Comparison of ENCODE assay signal across 8 mouse cellular contexts in genomic region chr10:128344568-128345275, GRCm38 (mm10). TPM values are rescaled to one million over a fixed set of nuclear protein-coding genes. Genes with fewer than 3 reads are reported as not detected.
A peak's percentile ranks its signal among the peaks of the same experiment; 100 is the strongest.
DNase-seq lines count a peak whose midpoint lies in the region; TF ChIP-seq lines count a peak whose summit lies in the region.

No protein-coding gene starts in this region.

- H3K36me3 ChIP-seq in testis, adult 2 months (ENCODE audit: control insufficient read depth, insufficient read depth, low read length), result no peaks in the 10 kb centered on the region
- H3K36me3 ChIP-seq in liver, adult 2 months (ENCODE audit: control insufficient read depth, insufficient read depth, low read length), result peaks cover 3% of the 10 kb centered on the region; the same call in 1 of the 2 replicates
- H3K36me3 ChIP-seq in thymus, adult 2 months (ENCODE audit: control insufficient read depth, insufficient read depth, low read length), result no peaks in the 10 kb centered on the region

- TF ChIP-seq CTCF in testis, adult 2 months (IDR thresholded peaks at IDR 0.05; ENCODE audit: control insufficient read depth, insufficient read depth, insufficient replicate concordance, low read depth, low read length), result no peak
- no peak for TF ChIP-seq CTCF in liver, adult 2 months (IDR thresholded peaks at IDR 0.05; ENCODE audit: low read depth, low read length)
- no peak for TF ChIP-seq CTCF in thymus, adult 2 months (IDR thresholded peaks at IDR 0.05; ENCODE audit: borderline replicate concordance, control insufficient read depth, extremely low read depth, insufficient read depth, low read length, poor library complexity)

- no peak for TF ChIP-seq POLR2A in testis, adult 2 months (IDR thresholded peaks at IDR 0.05; ENCODE audit: control insufficient read depth, low read depth, low read length)
- TF ChIP-seq POLR2A in liver, adult 2 months (IDR thresholded peaks at IDR 0.05; ENCODE audit: extremely low read depth, insufficient read depth, low read length), result no peak
- no peak for TF ChIP-seq POLR2A in thymus, adult 2 months (IDR thresholded peaks at IDR 0.05; ENCODE audit: control insufficient read depth, extremely low read depth, insufficient read depth, low read length, poor library complexity)

- H3K27me3 ChIP-seq in testis, adult 2 months (ENCODE audit: control insufficient read depth, insufficient read depth, low read length), result no peaks in the 10 kb centered on the region
- no peaks in the 10 kb centered on the region for H3K27me3 ChIP-seq in liver, adult 2 months (ENCODE audit: control insufficient read depth, insufficient read depth, low read length)
- no peaks in the 10 kb centered on the region for H3K27me3 ChIP-seq in thymus, adult 2 months (ENCODE audit: control insufficient read depth, insufficient read depth, low read length)

- H3K4me1 ChIP-seq in testis, adult 2 months (ENCODE audit: control insufficient read depth, insufficient read depth, low read length), result no peaks in the 10 kb centered on the region; the same call in 1 of the 2 replicates
- peaks cover 7% of the 10 kb centered on the region; the same call in 1 of the 2 replicates for H3K4me1 ChIP-seq in brown adipose tissue, adult 24 weeks (ENCODE audit: control insufficient read depth, insufficient read depth, insufficient read length, low read length)
- H3K4me1 ChIP-seq in liver, adult 2 months (ENCODE audit: control insufficient read depth, insufficient read depth, low read length), result peaks cover 34% of the 10 kb centered on the region
- peaks cover 6% of the 10 kb centered on the region for H3K4me1 ChIP-seq in thymus, adult 2 months (replicated peaks; ENCODE audit: control insufficient read depth, insufficient read depth, low read length)

- 4% methylated on average over 7 of the region's 7 CpGs for WGBS in liver, adult 2 months
- 1% methylated on average over 7 of the region's 7 CpGs for WGBS in thymus, adult 2 months

- no peak for DNase-seq in testis, postnatal 14 days (ENCODE audit: low spot score)
- DNase-seq in gastrocnemius, postnatal 10 days, result peak; percentile 60
- DNase-seq in kidney, adult 11 months, result peak; percentile 74
- DNase-seq in liver, adult 2 months (ENCODE audit: extremely low read depth, low read depth, low spot score), result peak; percentile 92
- peak; percentile 72 to 78 for DNase-seq in natural killer cell, adult 2 months (ENCODE audit: low spot score in 2 of 2)
- DNase-seq in thymus, adult 2 months, result peak; percentile 78

- H3K27ac ChIP-seq in testis, adult 2 months (ENCODE audit: control insufficient read depth, insufficient read depth, low read depth, low read length), result peak overlapping the region; percentile 58; the same call in 1 of the 2 replicates
- H3K27ac ChIP-seq in brown adipose tissue, adult 24 weeks (replicated peaks; ENCODE audit: low read depth, low read length), result peak overlapping the region; percentile 48
- peak overlapping the region; percentile 51 for H3K27ac ChIP-seq in liver, adult 2 months (replicated peaks; ENCODE audit: insufficient read depth, low read depth, low read length)
- peak overlapping the region; percentile 38 for H3K27ac ChIP-seq in thymus, adult 2 months (ENCODE audit: control insufficient read depth, insufficient read depth, low read length)

- no peak overlapping the region for H3K4me3 ChIP-seq in testis, adult 2 months (ENCODE audit: control insufficient read depth, low read depth, low read length)
- no peak overlapping the region for H3K4me3 ChIP-seq in brown adipose tissue, adult 24 weeks (ENCODE audit: insufficient read depth, low read depth, low read length)
- H3K4me3 ChIP-seq in liver, adult 2 months (ENCODE audit: insufficient read depth, low read depth, low read length), result no peak overlapping the region
- H3K4me3 ChIP-seq in thymus, adult 2 months (ENCODE audit: control insufficient read depth, insufficient read depth, low read length), result no peak overlapping the region

- no peak overlapping the region; the same call in 1 of the 2 replicates for H3K9ac ChIP-seq in liver, adult 2 months (ENCODE audit: low read depth, low read length)

- peaks cover 21% of the 10 kb centered on the region; the same call in 1 of the 2 replicates for H3K79me2 ChIP-seq in liver, adult 2 months (ENCODE audit: control insufficient read depth, insufficient read depth, low read length)

RNA-seq across cellular contexts. Expression of gene Cs, which starts 7.2 kb away (rescaled TPM):
- 58.8 and 59.4 TPM in 2 replicates for polyA plus RNA-seq in testis, adult 2 months (2012; rRNA removed)
- 1,610 and 1,861 TPM in 2 replicates for polyA plus RNA-seq in brown adipose tissue, adult 24 weeks (2012; ENCODE audit: insufficient read depth, insufficient read length, missing spikeins)
- total RNA-seq in gastrocnemius, postnatal 10 days (2021), result 100 to 1,000 TPM; 483 to 549 TPM
- 57.1 and 60.1 TPM in 2 replicates for total RNA-seq in liver, adult 2 months (2014; rRNA removed)
- polyA plus RNA-seq in liver, adult 2 months (2012; rRNA removed), result 99.6 and 115 TPM in 2 replicates
- 215 and 225 TPM in 2 replicates for polyA plus RNA-seq in thymus, adult 2 months (2012; rRNA removed)

RNA-seq across cellular contexts. Expression of gene Cnpy2, which starts 22.5 kb away (rescaled TPM):
- 7.4 and 9.2 TPM in 2 replicates for polyA plus RNA-seq in testis, adult 2 months (2012; rRNA removed)
- 115 and 131 TPM in 2 replicates for polyA plus RNA-seq in brown adipose tissue, adult 24 weeks (2012; ENCODE audit: insufficient read depth, insufficient read length, missing spikeins)
- 10 to 100 TPM; 62.5 to 71.7 TPM for total RNA-seq in gastrocnemius, postnatal 10 days (2021)
- 89.5 and 107 TPM in 2 replicates for total RNA-seq in liver, adult 2 months (2014; rRNA removed)
- 69.0 and 72.0 TPM in 2 replicates for polyA plus RNA-seq in liver, adult 2 months (2012; rRNA removed)
- 34.3 and 41.7 TPM in 2 replicates for polyA plus RNA-seq in thymus, adult 2 months (2012; rRNA removed)

RNA-seq across cellular contexts. Expression of gene Coq10a, which starts 24.1 kb away (rescaled TPM):
- polyA plus RNA-seq in testis, adult 2 months (2012; rRNA removed), result 21.2 TPM in 2 replicates
- polyA plus RNA-seq in brown adipose tissue, adult 24 weeks (2012; ENCODE audit: insufficient read depth, insufficient read length, missing spikeins), result 122 and 173 TPM in 2 replicates
- total RNA-seq in gastrocnemius, postnatal 10 days (2021), result 100 to 1,000 TPM; 170 to 198 TPM
- total RNA-seq in liver, adult 2 months (2014; rRNA removed), result 19.9 and 20.7 TPM in 2 replicates
- polyA plus RNA-seq in liver, adult 2 months (2012; rRNA removed), result 57.9 and 65.7 TPM in 2 replicates
- polyA plus RNA-seq in thymus, adult 2 months (2012; rRNA removed), result 62.9 and 71.7 TPM in 2 replicates

RNA-seq across cellular contexts. Expression of gene Ankrd52, which starts 32.2 kb away (rescaled TPM):
- polyA plus RNA-seq in testis, adult 2 months (2012; rRNA removed), result 6.8 and 7.0 TPM in 2 replicates
- polyA plus RNA-seq in brown adipose tissue, adult 24 weeks (2012; ENCODE audit: insufficient read depth, insufficient read length, missing spikeins), result 16.9 and 22.4 TPM in 2 replicates
- total RNA-seq in gastrocnemius, postnatal 10 days (2021), result 10 to 100 TPM; 47.3 to 50.9 TPM
- total RNA-seq in liver, adult 2 months (2014; rRNA removed), result 5.6 and 9.3 TPM in 2 replicates
- 11.8 and 14.8 TPM in 2 replicates for polyA plus RNA-seq in liver, adult 2 months (2012; rRNA removed)
- 71.0 and 87.0 TPM in 2 replicates for polyA plus RNA-seq in thymus, adult 2 months (2012; rRNA removed)

RNA-seq across cellular contexts. Expression of gene Pan2, which starts 41.6 kb away (rescaled TPM):
- 21.1 and 24.6 TPM in 2 replicates for polyA plus RNA-seq in testis, adult 2 months (2012; rRNA removed)
- polyA plus RNA-seq in brown adipose tissue, adult 24 weeks (2012; ENCODE audit: insufficient read depth, insufficient read length, missing spikeins), result 5.9 and 8.9 TPM in 2 replicates
- 10 to 100 TPM in 1 of 2 experiments, 1 to 10 TPM in 1; 10.0 to 13.9 TPM for total RNA-seq in gastrocnemius, postnatal 10 days (2021)
- 9.1 and 11.8 TPM in 2 replicates for total RNA-seq in liver, adult 2 months (2014; rRNA removed)
- polyA plus RNA-seq in liver, adult 2 months (2012; rRNA removed), result 12.7 and 20.3 TPM in 2 replicates
- polyA plus RNA-seq in thymus, adult 2 months (2012; rRNA removed), result 67.5 and 68.4 TPM in 2 replicates
